Mouse (Mus musculus) CH12.LX (cell line): Measurements from ENCODE around the gene Hrh2.

Experiments used
- CTCF ChIP-seq, 2 experiments: IDR thresholded peaks in 1 of 2; conservative IDR thresholded peaks in 1 of 2; 2 replicates each; pipeline ENCODE4 v1.5.1; 2011 to 2012; ENCODE audit warnings: low read depth in 2 of 2, low read length in 2 of 2, improper control_type of control experiment in 1 of 2, inconsistent platforms in 1 of 2, mild to moderate bottlenecking in 1 of 2, moderate library complexity in 1 of 2
- POLR2A ChIP-seq: IDR thresholded peaks from 2 replicates; pipeline ENCODE4 v1.6.1; 2011; ENCODE audit warnings: low read depth, mild to moderate bottlenecking, improper control_type of control experiment, low read length
- RCOR1 ChIP-seq: conservative IDR thresholded peaks from 2 replicates; pipeline ENCODE4 v1.6.1; 2012; ENCODE audit warnings: low read depth, mild to moderate bottlenecking, inconsistent platforms, low read length, improper control_type of control experiment
- UBTF ChIP-seq: IDR thresholded peaks from 2 replicates; pipeline ENCODE4 v1.6.1; 2012; ENCODE audit warnings: low read depth, mild to moderate bottlenecking, inconsistent platforms, low read length, improper control_type of control experiment, moderate library complexity
- USF1 ChIP-seq: IDR thresholded peaks from 2 replicates; pipeline ENCODE4 v1.6.1; 2014; ENCODE audit warnings: low read depth, mild to moderate bottlenecking, inconsistent platforms, low read length, improper control_type of control experiment
- ZKSCAN1 ChIP-seq: IDR thresholded peaks from 2 replicates; pipeline ENCODE4 v1.6.1; 2012; ENCODE audit warnings: low read depth, inconsistent platforms, low read length, improper control_type of control experiment, borderline replicate concordance
- ZMIZ1 ChIP-seq: IDR thresholded peaks from 2 replicates; pipeline ENCODE4 v1.6.1; 2012; ENCODE audit warnings: low read depth, mild to moderate bottlenecking, inconsistent platforms, low read length, improper control_type of control experiment

- TF ChIP-seq ZMIZ1 (no peak), UBTF (no peak), USF1 (no peak), POLR2A (no peak), CTCF (conservative IDR thresholded peaks at IDR 0.05 in 1 of 2, IDR thresholded peaks at IDR 0.05 in 1 of 2; ENCODE audit: low read depth in 2 of 2, low read length in 2 of 2) (no peak), RCOR1 (no peak), ZKSCAN1 (no peak)
These were observed 39.9 kb downstream of the Hrh2 start for GRCm38 (mm10) chr13:54231868-54232267.
